Mouse (Mus musculus) limb, embryonic 15.5 days (tissue): ENCODE data around the gene Gm21913. TPM values are rescaled to one million over a fixed set of nuclear protein-coding genes. Genes with fewer than 3 reads are reported as not detected.
"Not testable (repeated sequence)": the region's sequence is repeated elsewhere in the genome, so short reads cannot be mapped to it uniquely, and the experiment has no call there.

ENCODE experiments used
- ATAC-seq: fragments of 200-750 bp; cut with Nextera tagmentation; 2 replicates; pipeline ENCODE4 v1.8.0; 2017; ENCODE audit warnings: low read depth, moderate TSS enrichment; ENCODE audit not compliant: insufficient number of reproducible peaks, low FRiP score, low TSS enrichment
- H3K27ac ChIP-seq: fragments of 300-500 bp; sonication (generic); 2 replicates; pipeline ENCODE4 v1.5.1; 2015; ENCODE audit warnings: moderate library complexity, mild to moderate bottlenecking, inconsistent platforms
- H3K27me3 ChIP-seq: fragments of 300-500 bp; sonication (generic); 2 replicates; pipeline ENCODE4 v1.6.1; 2015; ENCODE audit warnings: inconsistent platforms
- H3K36me3 ChIP-seq: fragments of 300-500 bp; sonication (generic); 2 replicates; pipeline ENCODE4 v1.6.1; 2015; ENCODE audit warnings: inconsistent platforms
- H3K4me1 ChIP-seq: fragments of 300-500 bp; sonication (generic); 2 replicates; pipeline ENCODE4 v1.6.1; 2015; ENCODE audit warnings: inconsistent platforms
- H3K4me2 ChIP-seq: fragments of 300-500 bp; sonication (generic); 2 replicates; pipeline ENCODE4 v1.6.1; 2015; ENCODE audit warnings: mild to moderate bottlenecking, inconsistent platforms
- H3K4me3 ChIP-seq: fragments of 300-500 bp; sonication (generic); 2 replicates; pipeline ENCODE4 v1.5.1; 2015; ENCODE audit warnings: mild to moderate bottlenecking, inconsistent platforms
- H3K9ac ChIP-seq: fragments of 300-500 bp; sonication (generic); 2 replicates; pipeline ENCODE4 v1.6.1; 2015; ENCODE audit warnings: inconsistent platforms
- H3K9me3 ChIP-seq: fragments of 300-500 bp; sonication (generic); 2 replicates; pipeline ENCODE4 v1.6.1; 2016; ENCODE audit warnings: inconsistent platforms
- WGBS: fragments of 180-500 bp; shearing (Covaris S2); methylation state at CpG from one replicate; pipeline ENCODE4 v1.1.7; 2015; 5-methylcytosine and 5-hydroxymethylcytosine counted together
- polyA plus RNA-seq: library from polyadenylated mRNA; unstranded; fragments of >200 nt; fragmentation: Nextera tagmentation; extraction: Ambion mirVana; gene quantifications from 2 replicates; pipeline ENCODE4 v1.2.1, GENCODE M21; 2015

Gm21913 gene
- not detected in 2 replicates for polyA plus RNA-seq

GRCm38 (mm10) chrY:74623596-74623995 is at the start of gene Gm21913:
TSS of gene Gm21913 (plus strand) at chrY:74623896.
- not testable (repeated sequence) for H3K9ac ChIP-seq, H3K4me2 ChIP-seq, H3K27ac ChIP-seq, H3K36me3 ChIP-seq, H3K4me3 ChIP-seq, H3K9me3 ChIP-seq, H3K4me1 ChIP-seq, H3K27me3 ChIP-seq, ATAC-seq
- no CpG with 5 or more reads among the region's 3 CpGs for WGBS

Other genes starting within 250 kb of the Gm21913 start
- gene Gm29110, start 153.4 kb upstream of the Gm21913 start, polyA plus RNA-seq: not detected in 2 replicates